Mouse (Mus musculus): Measurements from ENCODE around the gene Mtch1. TPM values are rescaled to one million over a fixed set of nuclear protein-coding genes. Genes with fewer than 3 reads are reported as not detected.
"Not testable (repeated sequence)": the region's sequence is repeated elsewhere in the genome, so short reads cannot be mapped to it uniquely, and the experiment has no call there.

The Mtch1 gene
- total RNA-seq (2017), result 65.8 and 67.3 TPM in 2 replicates

- ATAC-seq (ENCODE audit: extremely low read depth, insufficient number of reproducible peaks, low FRiP score, poor library complexity, severe bottlenecking), result peak; percentile 97
These were observed at the start of gene Mtch1 for GRCm38 (mm10) chr17:29347645-29348256. TSS of gene Mtch1 (minus strand) at chr17:29347934.

GRCm38 (mm10) chr17:29396821-29397242 lies 49.1 kb upstream of the Mtch1 start:
- peak; percentile 60 for ATAC-seq (ENCODE audit: extremely low read depth, insufficient number of reproducible peaks, low FRiP score, poor library complexity, severe bottlenecking)

GRCm38 (mm10) chr17:29396056-29396799 lies 48.5 kb upstream of the Mtch1 start:
- no peak for ATAC-seq (ENCODE audit: extremely low read depth, insufficient number of reproducible peaks, low FRiP score, poor library complexity, severe bottlenecking)

GRCm38 (mm10) chr17:29395381-29395780 lies 47.6 kb upstream of the Mtch1 start:
- ATAC-seq (ENCODE audit: extremely low read depth, insufficient number of reproducible peaks, low FRiP score, poor library complexity, severe bottlenecking), result peak; percentile 54

- not testable (repeated sequence) for ATAC-seq (ENCODE audit: extremely low read depth, insufficient number of reproducible peaks, low FRiP score, poor library complexity, severe bottlenecking)
These were observed 47.0 kb upstream of the Mtch1 start for GRCm38 (mm10) chr17:29394761-29395160.

GRCm38 (mm10) chr17:29394106-29394760 lies 46.5 kb upstream of the Mtch1 start:
- ATAC-seq (ENCODE audit: extremely low read depth, insufficient number of reproducible peaks, low FRiP score, poor library complexity, severe bottlenecking), result peak; percentile 48

GRCm38 (mm10) chr17:29393335-29394089 lies 45.8 kb upstream of the Mtch1 start:
- peak; percentile 28; the same call in 1 of the 2 replicates for ATAC-seq (ENCODE audit: extremely low read depth, insufficient number of reproducible peaks, low FRiP score, poor library complexity, severe bottlenecking)

- ATAC-seq (ENCODE audit: extremely low read depth, insufficient number of reproducible peaks, low FRiP score, poor library complexity, severe bottlenecking), result no peak
These were observed 43.5 kb upstream of the Mtch1 start for GRCm38 (mm10) chr17:29391280-29391679.

- no peak for ATAC-seq (ENCODE audit: extremely low read depth, insufficient number of reproducible peaks, low FRiP score, poor library complexity, severe bottlenecking)
These were observed 41.2 kb upstream of the Mtch1 start for GRCm38 (mm10) chr17:29388978-29389377.

- ATAC-seq (ENCODE audit: extremely low read depth, insufficient number of reproducible peaks, low FRiP score, poor library complexity, severe bottlenecking), result no peak
These were observed 38.0 kb upstream of the Mtch1 start for GRCm38 (mm10) chr17:29385746-29386145.

GRCm38 (mm10) chr17:29384850-29385438 lies 37.2 kb upstream of the Mtch1 start:
- no peak for ATAC-seq (ENCODE audit: extremely low read depth, insufficient number of reproducible peaks, low FRiP score, poor library complexity, severe bottlenecking)

- ATAC-seq (ENCODE audit: extremely low read depth, insufficient number of reproducible peaks, low FRiP score, poor library complexity, severe bottlenecking), result no peak
These were observed 36.2 kb upstream of the Mtch1 start for GRCm38 (mm10) chr17:29383923-29384322.

- ATAC-seq (ENCODE audit: extremely low read depth, insufficient number of reproducible peaks, low FRiP score, poor library complexity, severe bottlenecking), result no peak
These were observed 34.7 kb upstream of the Mtch1 start for GRCm38 (mm10) chr17:29382417-29382816.

- ATAC-seq (ENCODE audit: extremely low read depth, insufficient number of reproducible peaks, low FRiP score, poor library complexity, severe bottlenecking), result peak; percentile 93
These were observed 33.7 kb upstream of the Mtch1 start for GRCm38 (mm10) chr17:29381472-29381871.

GRCm38 (mm10) chr17:29380241-29380640 lies 32.5 kb upstream of the Mtch1 start:
- no peak for ATAC-seq (ENCODE audit: extremely low read depth, insufficient number of reproducible peaks, low FRiP score, poor library complexity, severe bottlenecking)

GRCm38 (mm10) chr17:29378056-29378455 lies 30.3 kb upstream of the Mtch1 start:
- no peak for ATAC-seq (ENCODE audit: extremely low read depth, insufficient number of reproducible peaks, low FRiP score, poor library complexity, severe bottlenecking)

GRCm38 (mm10) chr17:29375871-29376270 lies 28.1 kb upstream of the Mtch1 start:
- no peak for ATAC-seq (ENCODE audit: extremely low read depth, insufficient number of reproducible peaks, low FRiP score, poor library complexity, severe bottlenecking)

- ATAC-seq (ENCODE audit: extremely low read depth, insufficient number of reproducible peaks, low FRiP score, poor library complexity, severe bottlenecking), result peak; percentile 93
These were observed 23.4 kb upstream of the Mtch1 start for GRCm38 (mm10) chr17:29370984-29371723.

Data from neutrophil, adult 5-6 weeks (primary cell).